Mouse (Mus musculus): ENCODE measurements around the gene Gmeb1. TPM values are rescaled to one million over a fixed set of nuclear protein-coding genes. Genes with fewer than 3 reads are reported as not detected.

Gene Gmeb1
- polyA plus RNA-seq, 1 experiment, result 16.9 TPM

- H3K4me3 ChIP-seq (replicated peaks; ENCODE audit: extremely low read depth, low read depth, low read length), result no peak overlapping the region
- no peak for DNase-seq
- no peaks in the 10 kb centered on the region; the same call in 1 of the 2 replicates for H3K4me1 ChIP-seq (ENCODE audit: control insufficient read depth, insufficient read depth, low read length)
- TF ChIP-seq CTCF (IDR thresholded peaks at IDR 0.05; ENCODE audit: insufficient read depth, low read length) (no peak), POLR2A (IDR thresholded peaks at IDR 0.05; ENCODE audit: borderline replicate concordance, extremely low read depth, low read depth, low read length) (no peak)
- WGBS, result 75% methylated on average over 3 of the region's 3 CpGs
These were observed 14.5 kb upstream of the Gmeb1 start for GRCm38 (mm10) chr4:132275949-132276348.

DNA sequence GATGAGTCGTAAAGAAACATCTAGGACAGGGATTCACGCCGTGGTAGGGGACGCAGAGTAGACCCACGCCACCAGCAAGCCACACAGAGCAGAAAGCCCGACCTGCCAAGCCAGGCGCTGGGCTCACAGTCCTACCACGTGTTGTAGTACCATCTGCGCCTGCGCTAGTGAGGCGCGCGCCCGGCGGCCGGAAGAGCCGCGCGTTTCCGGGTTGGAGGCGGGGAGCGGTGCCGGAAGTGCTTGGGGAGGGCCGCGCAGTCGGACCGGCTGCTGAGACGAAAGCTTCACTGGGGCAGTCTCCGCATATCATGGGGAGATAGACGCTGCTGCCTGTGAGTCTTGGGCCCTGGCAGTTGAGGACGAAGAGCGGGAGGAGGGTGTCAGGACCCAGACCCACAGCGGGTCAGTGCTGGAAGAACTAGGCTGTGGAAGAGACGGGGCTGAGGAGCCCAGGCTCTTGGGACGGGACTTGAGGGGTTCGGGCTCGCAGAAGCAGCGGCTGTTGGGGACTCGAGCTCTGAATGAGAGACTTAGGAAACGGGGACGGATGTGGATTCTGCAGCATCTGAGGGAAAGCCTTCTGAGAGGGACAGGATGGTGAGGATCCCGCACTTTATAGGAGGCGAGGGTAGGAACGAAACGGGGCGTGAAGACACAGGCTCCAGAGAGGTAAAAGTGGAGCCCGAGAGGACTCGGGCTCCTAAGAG, 12.9 kb upstream of the Gmeb1 start, which contains the start of gene Taf12:
TSS of gene Taf12 (plus strand) at position 220 of the 707 bp plus-strand sequence.
- peak; percentile 86 for DNase-seq
- TF ChIP-seq POLR2A (IDR thresholded peaks at IDR 0.05; ENCODE audit: borderline replicate concordance, extremely low read depth, low read depth, low read length) (peak; percentile 99), CTCF (IDR thresholded peaks at IDR 0.05; ENCODE audit: insufficient read depth, low read length) (no peak)
- under 1% methylated on average over 48 of the region's 48 CpGs for WGBS
- Histone ChIP-seq H3K4me1 (ENCODE audit: control insufficient read depth, insufficient read depth, low read length) (no peaks in the 10 kb centered on the region; the same call in 1 of the 2 replicates), H3K4me3 (replicated peaks; ENCODE audit: extremely low read depth, low read depth, low read length) (peak within 1 kb of the TSS; percentile 99)

DNA sequence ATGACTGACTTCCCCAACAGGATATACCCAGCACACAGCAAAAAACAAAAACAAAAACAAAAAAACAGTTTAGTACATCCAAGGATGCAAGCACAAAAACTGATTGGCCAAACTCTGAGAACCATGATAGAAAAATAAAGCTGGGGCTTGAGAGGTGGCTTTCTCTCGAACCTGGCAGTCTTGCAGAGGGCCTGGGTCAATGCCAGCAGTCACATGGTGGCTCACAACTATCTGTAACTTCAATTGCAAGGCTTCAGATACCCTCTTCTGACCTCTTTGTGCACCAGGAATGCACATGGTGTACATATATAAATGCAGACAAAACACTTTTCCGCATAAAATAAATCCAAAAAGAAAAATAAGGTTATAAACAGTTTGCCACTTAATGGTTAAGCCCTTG, 11.8 kb upstream of the Gmeb1 start:
- Histone ChIP-seq H3K4me3 (replicated peaks; ENCODE audit: extremely low read depth, low read depth, low read length) (no peak overlapping the region), H3K4me1 (ENCODE audit: control insufficient read depth, insufficient read depth, low read length) (peaks cover 2% of the 10 kb centered on the region)
- no peak for DNase-seq
- TF ChIP-seq POLR2A (IDR thresholded peaks at IDR 0.05; ENCODE audit: borderline replicate concordance, extremely low read depth, low read depth, low read length), result no peak
- no peak for TF ChIP-seq CTCF (IDR thresholded peaks at IDR 0.05; ENCODE audit: insufficient read depth, low read length)
- WGBS, result 39% methylated on average over 2 of the region's 2 CpGs

DNA sequence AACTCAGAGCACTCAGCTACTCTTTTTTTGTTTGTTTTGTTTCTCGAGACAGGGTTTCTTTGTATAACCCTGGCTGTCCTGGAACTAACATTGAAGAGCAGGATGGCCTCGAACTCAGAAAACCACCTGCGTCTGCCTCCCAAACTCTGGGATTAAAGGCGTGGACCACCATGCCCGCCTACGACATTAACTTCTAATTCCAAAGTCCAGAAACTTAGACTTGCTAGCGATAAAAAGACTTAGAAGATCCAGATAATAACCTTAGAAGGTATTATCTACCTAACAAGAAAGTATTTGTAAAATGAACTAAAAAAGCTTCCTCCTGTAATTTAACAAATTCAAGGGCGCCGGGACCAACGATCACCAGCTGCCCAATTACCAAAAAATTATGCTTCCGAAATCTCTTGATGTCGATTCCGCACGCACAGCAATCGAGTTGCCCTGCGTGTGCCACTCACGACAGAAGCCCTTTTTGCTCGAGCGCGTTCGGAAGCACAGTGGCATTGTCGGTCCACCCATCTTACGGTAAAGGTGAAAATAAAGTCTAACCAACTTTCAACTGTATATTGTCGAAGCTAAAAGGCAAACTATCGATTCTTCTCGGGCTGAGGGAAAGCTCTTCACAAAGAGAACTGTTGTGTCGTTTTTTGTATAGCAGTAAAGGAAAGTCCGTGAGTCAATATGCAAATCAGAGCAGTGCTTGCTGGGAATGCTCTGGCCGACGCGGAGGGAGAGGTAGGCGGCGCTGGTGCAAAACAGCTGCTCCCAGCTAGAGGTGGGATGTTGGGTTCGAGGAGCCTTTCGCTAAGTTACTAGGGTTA, 8.5 kb upstream of the Gmeb1 start:
- H3K4me3 ChIP-seq (replicated peaks; ENCODE audit: extremely low read depth, low read depth, low read length), result peak overlapping the region; percentile 66
- 0 out of 2 replicates have a peak, but pooled peaks have one; percentile 17 for TF ChIP-seq CTCF (IDR thresholded peaks at IDR 0.05; ENCODE audit: insufficient read depth, low read length)
- peak; percentile 100 for TF ChIP-seq POLR2A (IDR thresholded peaks at IDR 0.05; ENCODE audit: borderline replicate concordance, extremely low read depth, low read depth, low read length)
- WGBS, result under 1% methylated on average over 35 of the region's 35 CpGs
- H3K4me1 ChIP-seq (ENCODE audit: control insufficient read depth, insufficient read depth, low read length), result peaks cover 2% of the 10 kb centered on the region; the same call in 1 of the 2 replicates
- DNase-seq, result peak; percentile 79

- TF ChIP-seq CTCF (IDR thresholded peaks at IDR 0.05; ENCODE audit: insufficient read depth, low read length) (no peak), POLR2A (IDR thresholded peaks at IDR 0.05; ENCODE audit: borderline replicate concordance, extremely low read depth, low read depth, low read length) (no peak)
- peaks cover 2% of the 10 kb centered on the region; the same call in 1 of the 2 replicates for H3K4me1 ChIP-seq (ENCODE audit: control insufficient read depth, insufficient read depth, low read length)
- H3K4me3 ChIP-seq (replicated peaks; ENCODE audit: extremely low read depth, low read depth, low read length), result no peak overlapping the region
- WGBS, result 5% methylated on average over 6 of the region's 6 CpGs
- no peak for DNase-seq
These were observed 7.7 kb upstream of the Gmeb1 start for GRCm38 (mm10) chr4:132268871-132269739.

- no peak for TF ChIP-seq POLR2A (IDR thresholded peaks at IDR 0.05; ENCODE audit: borderline replicate concordance, extremely low read depth, low read depth, low read length)
- no peak for DNase-seq
- WGBS, result 62% methylated on average over 3 of the region's 3 CpGs
- Histone ChIP-seq H3K4me1 (ENCODE audit: control insufficient read depth, insufficient read depth, low read length) (peaks cover 3% of the 10 kb centered on the region), H3K4me3 (replicated peaks; ENCODE audit: extremely low read depth, low read depth, low read length) (no peak overlapping the region)
These were observed 5.5 kb upstream of the Gmeb1 start for GRCm38 (mm10) chr4:132266835-132267349.

GRCm38 (mm10) chr4:132263313-132263712, 1.9 kb upstream of the Gmeb1 start:
- DNase-seq, result no peak
- no peak for TF ChIP-seq CTCF (IDR thresholded peaks at IDR 0.05; ENCODE audit: insufficient read depth, low read length)
- TF ChIP-seq POLR2A (IDR thresholded peaks at IDR 0.05; ENCODE audit: borderline replicate concordance, extremely low read depth, low read depth, low read length), result no peak
- H3K4me1 ChIP-seq (ENCODE audit: control insufficient read depth, insufficient read depth, low read length), result peaks cover 7% of the 10 kb centered on the region; the same call in 1 of the 2 replicates
- H3K4me3 ChIP-seq (replicated peaks; ENCODE audit: extremely low read depth, low read depth, low read length), result no peak overlapping the region
- 88% methylated on average over 7 of the region's 7 CpGs for WGBS

- WGBS, result 51% methylated on average over 5 of the region's 5 CpGs
- Histone ChIP-seq H3K4me1 (ENCODE audit: control insufficient read depth, insufficient read depth, low read length) (peaks cover 7% of the 10 kb centered on the region; the same call in 1 of the 2 replicates), H3K4me3 (replicated peaks; ENCODE audit: extremely low read depth, low read depth, low read length) (no peak overlapping the region)
- TF ChIP-seq POLR2A (IDR thresholded peaks at IDR 0.05; ENCODE audit: borderline replicate concordance, extremely low read depth, low read depth, low read length) (no peak), CTCF (IDR thresholded peaks at IDR 0.05; ENCODE audit: insufficient read depth, low read length) (no peak)
- DNase-seq, result no peak
These were observed 885 bp upstream of the Gmeb1 start for GRCm38 (mm10) chr4:132262358-132262616.

All from lung, adult 2 months (tissue).